Mouse (Mus musculus): ENCODE measurements around the gene Ticam1. TPM values are rescaled to one million over a fixed set of nuclear protein-coding genes. Genes with fewer than 3 reads are reported as not detected.

The Ticam1 gene
- polyA plus RNA-seq, 1 experiment = 8.7 TPM

GRCm38 (mm10) chr17:56290388-56291170, 14.0 kb upstream of the Ticam1 start:
- DNase-seq (ENCODE audit: low spot score) = peak; percentile 97

- peak; percentile 29 for DNase-seq (ENCODE audit: low spot score)
Observed at GRCm38 (mm10) chr17:56289371-56290331, 13.1 kb upstream of the Ticam1 start.

GRCm38 (mm10) chr17:56288866-56289265, 12.3 kb upstream of the Ticam1 start:
- no peak for DNase-seq (ENCODE audit: low spot score)

- DNase-seq (ENCODE audit: low spot score) = peak; percentile 34
Observed at GRCm38 (mm10) chr17:56287830-56288229, 11.2 kb upstream of the Ticam1 start.

- peak; percentile 24 for DNase-seq (ENCODE audit: low spot score)
Observed at GRCm38 (mm10) chr17:56285995-56286394, 9.4 kb upstream of the Ticam1 start.

GRCm38 (mm10) chr17:56283316-56283715, 6.7 kb upstream of the Ticam1 start:
- DNase-seq (ENCODE audit: low spot score) = no peak

- no peak for DNase-seq (ENCODE audit: low spot score)
Observed at GRCm38 (mm10) chr17:56282802-56283201, 6.2 kb upstream of the Ticam1 start.

GRCm38 (mm10) chr17:56281193-56281592, 4.6 kb upstream of the Ticam1 start:
- no peak for DNase-seq (ENCODE audit: low spot score)

- peak; percentile 26 for DNase-seq (ENCODE audit: low spot score)
Observed at GRCm38 (mm10) chr17:56279481-56280155, 3.0 kb upstream of the Ticam1 start.

- no peak for DNase-seq (ENCODE audit: low spot score)
Observed at GRCm38 (mm10) chr17:56278340-56278739, 1.8 kb upstream of the Ticam1 start.

GRCm38 (mm10) chr17:56277567-56277893, 944 bp upstream of the Ticam1 start:
- DNase-seq (ENCODE audit: low spot score) = no peak

- no peak for DNase-seq (ENCODE audit: low spot score)
Observed at GRCm38 (mm10) chr17:56275842-56276480, 625 bp downstream of the Ticam1 start.

GRCm38 (mm10) chr17:56273986-56274385, 2.6 kb downstream of the Ticam1 start:
- no peak for DNase-seq (ENCODE audit: low spot score)

GRCm38 (mm10) chr17:56273482-56273881, 3.1 kb downstream of the Ticam1 start:
- no peak for DNase-seq (ENCODE audit: low spot score)

GRCm38 (mm10) chr17:56272644-56273043, 3.9 kb downstream of the Ticam1 start:
- no peak for DNase-seq (ENCODE audit: low spot score)

GRCm38 (mm10) chr17:56271609-56272253, 4.9 kb downstream of the Ticam1 start:
- DNase-seq (ENCODE audit: low spot score) = no peak

GRCm38 (mm10) chr17:56269741-56270140, 6.8 kb downstream of the Ticam1 start:
- DNase-seq (ENCODE audit: low spot score) = no peak

- DNase-seq (ENCODE audit: low spot score) = no peak
Observed at GRCm38 (mm10) chr17:56269153-56269630, 7.4 kb downstream of the Ticam1 start.

- DNase-seq (ENCODE audit: low spot score) = no peak
Observed at GRCm38 (mm10) chr17:56266271-56266670, 10.3 kb downstream of the Ticam1 start.

- no peak for DNase-seq (ENCODE audit: low spot score)
Observed at GRCm38 (mm10) chr17:56265869-56266268, 10.7 kb downstream of the Ticam1 start.

- no peak for DNase-seq (ENCODE audit: low spot score)
Observed at GRCm38 (mm10) chr17:56265011-56265410, 11.6 kb downstream of the Ticam1 start.

Data from urinary bladder, adult 2 months (tissue).